Mouse (Mus musculus): ENCODE results near the gene Skp1a. TPM values are rescaled to one million over a fixed set of nuclear protein-coding genes. Genes with fewer than 3 reads are reported as not detected.

Gene Skp1a
- polyA plus RNA-seq, 1 experiment from 2014 or later = 915 TPM

DNA sequence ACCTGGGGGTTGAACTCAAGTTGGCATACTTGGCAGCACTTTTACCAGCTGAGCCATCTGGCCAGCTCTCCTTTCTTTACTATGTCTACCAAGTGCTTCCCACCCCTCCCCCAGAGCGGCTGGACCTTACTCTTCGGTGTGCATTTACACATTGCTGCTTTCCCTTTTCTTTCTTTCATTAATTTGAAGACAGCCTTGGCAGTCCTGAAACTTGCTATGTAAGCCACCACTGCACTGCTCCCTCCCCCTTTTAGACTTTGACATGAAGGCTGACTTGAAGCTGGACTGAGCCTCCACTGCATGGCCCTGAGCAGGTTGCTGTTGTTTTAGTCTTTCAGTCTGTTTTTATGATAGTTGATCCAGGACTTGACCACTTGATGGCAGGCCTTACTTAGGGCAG is 17.7 kb downstream of the Skp1a start:
- DNase-seq (ENCODE audit: low spot score) = no peak
- Histone ChIP-seq H3K4me3 (ENCODE audit: low read depth, low read length) (no peak overlapping the region), H3K36me3 (ENCODE audit: control insufficient read depth, insufficient read depth, low read length) (no peaks in the 10 kb centered on the region; the same call in 1 of the 2 replicates), H3K4me1 (ENCODE audit: control insufficient read depth, insufficient read depth, low read length) (no peaks in the 10 kb centered on the region), H3K9ac (ENCODE audit: low read length) (no peak overlapping the region), H3K9me3 (ENCODE audit: control insufficient read depth, low read length) (no peaks in the 10 kb centered on the region), H3K27me3 (ENCODE audit: control insufficient read depth, insufficient read depth, low read length) (no peaks in the 10 kb centered on the region), H3K4me2 (ENCODE audit: low read depth) (no peak overlapping the region), H3K27ac (ENCODE audit: low read depth, low read length) (no peak overlapping the region)
- ATAC-seq (ENCODE audit: insufficient read depth, low FRiP score, low TSS enrichment) = no peak
- WGBS = 93% methylated on average over 2 of the region's 2 CpGs

DNA sequence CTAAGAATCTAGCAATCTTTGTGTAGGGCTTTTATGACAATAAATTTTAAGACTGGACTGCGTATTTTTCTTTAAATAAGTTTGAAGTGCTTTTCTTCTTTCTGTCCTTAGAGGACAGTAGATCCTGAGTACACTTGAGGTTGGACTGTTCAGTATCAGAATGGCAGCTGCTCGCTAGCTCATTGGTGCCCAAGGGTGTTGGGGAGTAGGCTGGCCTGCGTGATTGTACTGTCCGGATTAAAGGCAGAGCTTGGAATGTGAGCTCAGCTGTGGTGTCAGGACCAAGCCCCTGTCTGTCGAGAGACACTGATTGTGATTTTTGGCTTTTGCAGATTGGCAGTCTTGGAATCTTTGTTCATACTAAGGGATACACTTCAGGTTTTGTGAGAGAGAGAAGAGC is 20.0 kb downstream of the Skp1a start:
- Histone ChIP-seq H3K9me3 (ENCODE audit: control insufficient read depth, low read length) (no peaks in the 10 kb centered on the region), H3K27ac (ENCODE audit: low read depth, low read length) (no peak overlapping the region), H3K4me2 (ENCODE audit: low read depth) (no peak overlapping the region), H3K36me3 (ENCODE audit: control insufficient read depth, insufficient read depth, low read length) (no peaks in the 10 kb centered on the region; the same call in 1 of the 2 replicates), H3K9ac (ENCODE audit: low read length) (no peak overlapping the region), H3K4me3 (ENCODE audit: low read depth, low read length) (no peak overlapping the region), H3K27me3 (ENCODE audit: control insufficient read depth, insufficient read depth, low read length) (no peaks in the 10 kb centered on the region), H3K4me1 (ENCODE audit: control insufficient read depth, insufficient read depth, low read length) (no peaks in the 10 kb centered on the region)
- WGBS = 88% methylated on average over 5 of the region's 5 CpGs
- DNase-seq (ENCODE audit: low spot score) (no peak), ATAC-seq (ENCODE audit: insufficient read depth, low FRiP score, low TSS enrichment) (no peak)

DNA sequence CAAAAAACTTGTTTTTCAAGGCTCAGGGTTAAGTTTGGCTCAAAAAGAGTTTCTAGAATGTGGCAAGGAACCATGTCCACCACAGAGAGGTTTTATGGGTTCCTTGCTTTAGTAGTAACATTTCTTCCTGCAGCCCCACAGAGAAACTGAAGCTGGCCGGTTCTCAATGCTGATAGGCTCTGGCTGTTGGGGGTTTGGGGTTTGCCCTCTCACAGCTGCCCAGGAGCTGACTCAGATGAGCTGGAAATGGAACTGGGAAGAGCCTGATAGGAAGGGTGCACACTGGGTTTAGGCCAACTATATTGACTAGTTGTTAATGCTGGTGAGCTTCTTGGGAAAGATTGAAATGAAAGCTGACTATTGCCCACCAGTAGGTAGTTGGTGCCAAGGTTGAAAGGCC is 20.9 kb downstream of the Skp1a start:
- no peak for ATAC-seq (ENCODE audit: insufficient read depth, low FRiP score, low TSS enrichment)
- Histone ChIP-seq H3K27me3 (ENCODE audit: control insufficient read depth, insufficient read depth, low read length) (no peaks in the 10 kb centered on the region), H3K9ac (ENCODE audit: low read length) (no peak overlapping the region), H3K9me3 (ENCODE audit: control insufficient read depth, low read length) (no peaks in the 10 kb centered on the region), H3K4me1 (ENCODE audit: control insufficient read depth, insufficient read depth, low read length) (no peaks in the 10 kb centered on the region), H3K4me2 (ENCODE audit: low read depth) (no peak overlapping the region), H3K27ac (ENCODE audit: low read depth, low read length) (no peak overlapping the region), H3K4me3 (ENCODE audit: low read depth, low read length) (no peak overlapping the region), H3K36me3 (ENCODE audit: control insufficient read depth, insufficient read depth, low read length) (no peaks in the 10 kb centered on the region; the same call in 1 of the 2 replicates)
- 84% methylated on average over 1 of the region's 1 CpGs for WGBS
- DNase-seq (ENCODE audit: low spot score) = no peak

DNA sequence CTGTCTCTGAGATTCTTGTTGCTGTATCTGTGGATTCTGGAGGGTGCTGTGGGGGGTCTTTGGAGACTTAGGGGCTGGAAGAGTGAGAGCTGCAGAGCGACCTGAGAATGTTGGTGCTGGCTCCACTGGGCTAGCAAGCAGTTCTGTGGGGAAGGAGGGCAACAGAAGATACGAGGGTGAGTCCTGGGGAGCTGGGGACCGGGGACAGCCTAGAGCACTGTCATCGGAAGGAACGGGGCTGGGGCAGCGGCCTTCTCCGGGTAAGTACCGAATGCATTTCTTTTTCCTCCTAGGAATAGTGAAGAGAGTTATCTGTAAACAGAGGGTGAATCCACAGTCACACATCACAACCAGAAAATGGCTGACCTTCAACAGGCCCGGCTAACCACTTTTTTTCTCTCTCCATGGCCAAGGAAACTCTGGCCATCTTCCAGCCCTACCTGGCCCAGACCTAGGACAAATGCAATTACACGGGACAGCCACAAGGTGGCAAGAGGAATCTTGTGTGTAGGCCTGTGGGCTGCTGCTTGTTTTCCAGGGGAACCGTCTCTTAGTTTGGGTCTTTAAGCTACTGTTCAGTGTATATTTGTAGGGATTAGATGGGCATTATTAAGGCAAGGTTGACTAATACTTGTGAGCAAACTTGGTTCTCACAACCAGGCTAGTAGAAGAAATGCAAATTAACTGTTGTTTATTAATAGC is 22.0 kb downstream of the Skp1a start:
- Histone ChIP-seq H3K27ac (ENCODE audit: low read depth, low read length) (no peak overlapping the region), H3K4me1 (ENCODE audit: control insufficient read depth, insufficient read depth, low read length) (no peaks in the 10 kb centered on the region), H3K4me3 (ENCODE audit: low read depth, low read length) (no peak overlapping the region), H3K9ac (ENCODE audit: low read length) (no peak overlapping the region), H3K4me2 (ENCODE audit: low read depth) (no peak overlapping the region), H3K27me3 (ENCODE audit: control insufficient read depth, insufficient read depth, low read length) (no peaks in the 10 kb centered on the region), H3K36me3 (ENCODE audit: control insufficient read depth, insufficient read depth, low read length) (no peaks in the 10 kb centered on the region; the same call in 1 of the 2 replicates), H3K9me3 (ENCODE audit: control insufficient read depth, low read length) (no peaks in the 10 kb centered on the region)
- peak; percentile 61 for DNase-seq (ENCODE audit: low spot score)
- no peak; the same call in 1 of the 2 replicates for ATAC-seq (ENCODE audit: insufficient read depth, low FRiP score, low TSS enrichment)
- 73% methylated on average over 11 of the region's 11 CpGs for WGBS

DNA sequence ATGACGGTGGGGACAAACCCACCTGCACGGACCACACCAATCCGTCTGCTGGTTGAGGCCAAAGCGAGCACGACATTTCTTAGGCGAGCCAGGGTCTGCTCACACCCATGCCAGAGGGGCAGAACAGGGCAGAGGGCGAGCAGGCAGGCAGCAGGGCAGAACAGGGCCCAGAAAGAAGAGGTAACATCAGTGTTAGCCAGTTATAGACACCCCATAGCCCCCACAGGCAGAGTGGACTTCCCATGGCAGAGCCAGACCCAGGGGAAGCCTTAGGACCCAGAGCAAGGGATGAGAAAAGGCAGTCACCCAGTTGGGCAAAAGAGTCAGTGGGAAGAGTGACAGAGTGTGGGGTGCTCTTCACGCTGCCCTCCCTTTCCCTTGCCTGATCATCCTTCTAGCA is 23.3 kb downstream of the Skp1a start:
- Histone ChIP-seq H3K9me3 (ENCODE audit: control insufficient read depth, low read length) (no peaks in the 10 kb centered on the region), H3K4me3 (ENCODE audit: low read depth, low read length) (no peak overlapping the region), H3K27ac (ENCODE audit: low read depth, low read length) (no peak overlapping the region), H3K4me1 (ENCODE audit: control insufficient read depth, insufficient read depth, low read length) (no peaks in the 10 kb centered on the region), H3K4me2 (ENCODE audit: low read depth) (no peak overlapping the region), H3K36me3 (ENCODE audit: control insufficient read depth, insufficient read depth, low read length) (no peaks in the 10 kb centered on the region), H3K27me3 (ENCODE audit: control insufficient read depth, insufficient read depth, low read length) (no peaks in the 10 kb centered on the region), H3K9ac (ENCODE audit: low read length) (no peak overlapping the region)
- WGBS = 89% methylated on average over 8 of the region's 8 CpGs
- no peak for DNase-seq (ENCODE audit: low spot score)
- ATAC-seq (ENCODE audit: insufficient read depth, low FRiP score, low TSS enrichment) = no peak

DNA sequence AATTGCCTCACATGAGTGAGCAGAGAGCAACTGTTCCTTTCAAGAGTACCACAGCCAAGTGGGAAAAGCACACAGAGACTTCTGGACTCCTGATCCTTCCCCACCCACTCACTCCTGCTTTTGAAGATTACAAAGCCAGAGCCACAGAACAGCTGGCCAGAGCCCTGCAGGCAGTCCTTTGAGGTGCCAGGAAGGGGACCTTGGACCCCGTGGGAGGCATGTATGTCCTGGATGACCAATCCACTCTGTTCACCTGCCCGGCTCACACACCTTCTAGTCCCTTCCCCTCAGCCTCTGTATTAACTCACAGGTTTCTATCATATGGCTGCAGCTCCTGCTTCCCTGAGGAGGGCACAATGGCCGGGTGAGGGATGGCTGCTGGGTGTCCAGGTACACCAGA is 25.6 kb downstream of the Skp1a start:
- H3K9me3 ChIP-seq (ENCODE audit: control insufficient read depth, low read length) = no peaks in the 10 kb centered on the region
- WGBS = 86% methylated on average over 3 of the region's 3 CpGs
- no peaks in the 10 kb centered on the region for H3K27me3 ChIP-seq (ENCODE audit: control insufficient read depth, insufficient read depth, low read length)
- DNase-seq (ENCODE audit: low spot score) (no peak), ATAC-seq (ENCODE audit: insufficient read depth, low FRiP score, low TSS enrichment) (no peak)
- H3K4me1 ChIP-seq (ENCODE audit: control insufficient read depth, insufficient read depth, low read length) = no peaks in the 10 kb centered on the region
- no peak overlapping the region for H3K4me2 ChIP-seq (ENCODE audit: low read depth)
- H3K36me3 ChIP-seq (ENCODE audit: control insufficient read depth, insufficient read depth, low read length) = no peaks in the 10 kb centered on the region
- no peak overlapping the region for H3K4me3 ChIP-seq (ENCODE audit: low read depth, low read length)
- no peak overlapping the region for H3K9ac ChIP-seq (ENCODE audit: low read length)
- H3K27ac ChIP-seq (ENCODE audit: low read depth, low read length) = no peak overlapping the region

DNA sequence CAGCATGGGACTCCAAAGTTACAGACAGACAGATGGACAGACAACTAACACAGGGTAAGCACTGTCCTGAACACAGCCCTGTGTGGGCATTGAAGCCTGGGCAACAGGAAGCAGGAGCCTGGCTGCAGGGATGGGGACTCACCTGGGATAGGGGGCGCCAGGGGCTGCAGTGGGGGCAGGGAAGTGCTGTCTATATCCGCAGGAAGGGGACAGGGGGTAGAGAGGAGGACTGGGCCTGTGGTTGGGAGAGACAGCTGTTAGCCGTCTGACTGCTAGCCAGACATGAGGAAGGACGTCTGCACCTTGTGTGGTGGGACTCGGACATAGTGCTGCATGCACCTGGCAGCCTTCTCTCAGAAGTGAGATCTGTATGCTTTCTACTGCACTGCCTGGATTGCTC is 26.9 kb downstream of the Skp1a start:
- Histone ChIP-seq H3K9me3 (ENCODE audit: control insufficient read depth, low read length) (no peaks in the 10 kb centered on the region), H3K27ac (ENCODE audit: low read depth, low read length) (no peak overlapping the region), H3K4me2 (ENCODE audit: low read depth) (no peak overlapping the region), H3K27me3 (ENCODE audit: control insufficient read depth, insufficient read depth, low read length) (no peaks in the 10 kb centered on the region), H3K36me3 (ENCODE audit: control insufficient read depth, insufficient read depth, low read length) (no peaks in the 10 kb centered on the region), H3K9ac (ENCODE audit: low read length) (no peak overlapping the region), H3K4me3 (ENCODE audit: low read depth, low read length) (no peak overlapping the region), H3K4me1 (ENCODE audit: control insufficient read depth, insufficient read depth, low read length) (no peaks in the 10 kb centered on the region)
- no peak for DNase-seq (ENCODE audit: low spot score)
- no peak for ATAC-seq (ENCODE audit: insufficient read depth, low FRiP score, low TSS enrichment)
- 68% methylated on average over 5 of the region's 5 CpGs for WGBS

DNA sequence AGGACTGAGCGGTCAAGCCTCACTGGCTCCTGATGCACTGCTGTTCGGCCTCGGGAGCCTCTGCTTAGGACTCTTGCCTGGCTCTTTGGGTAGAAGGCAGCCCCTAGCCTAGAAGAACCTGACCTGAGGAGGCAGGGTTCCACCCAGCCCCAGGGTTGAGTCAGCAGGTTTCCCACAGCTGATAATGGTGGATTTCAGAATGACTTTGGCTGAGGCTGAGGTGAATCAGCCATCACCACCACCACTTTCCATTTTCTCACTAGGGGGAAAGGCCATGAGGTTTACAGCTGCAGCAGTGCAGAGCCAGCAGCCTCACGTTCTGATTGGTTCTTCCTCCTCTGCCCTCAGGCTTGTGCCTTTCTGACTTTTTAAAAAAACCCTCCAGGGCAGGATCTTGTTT is 29.1 kb downstream of the Skp1a start:
- Histone ChIP-seq H3K4me1 (ENCODE audit: control insufficient read depth, insufficient read depth, low read length) (no peaks in the 10 kb centered on the region), H3K4me2 (ENCODE audit: low read depth) (no peak overlapping the region), H3K4me3 (ENCODE audit: low read depth, low read length) (no peak overlapping the region), H3K27ac (ENCODE audit: low read depth, low read length) (no peak overlapping the region), H3K27me3 (ENCODE audit: control insufficient read depth, insufficient read depth, low read length) (no peaks in the 10 kb centered on the region), H3K36me3 (ENCODE audit: control insufficient read depth, insufficient read depth, low read length) (no peaks in the 10 kb centered on the region), H3K9ac (ENCODE audit: low read length) (no peak overlapping the region), H3K9me3 (ENCODE audit: control insufficient read depth, low read length) (no peaks in the 10 kb centered on the region)
- 85% methylated on average over 4 of the region's 4 CpGs for WGBS
- DNase-seq (ENCODE audit: low spot score) (no peak), ATAC-seq (ENCODE audit: insufficient read depth, low FRiP score, low TSS enrichment) (no peak)

DNA sequence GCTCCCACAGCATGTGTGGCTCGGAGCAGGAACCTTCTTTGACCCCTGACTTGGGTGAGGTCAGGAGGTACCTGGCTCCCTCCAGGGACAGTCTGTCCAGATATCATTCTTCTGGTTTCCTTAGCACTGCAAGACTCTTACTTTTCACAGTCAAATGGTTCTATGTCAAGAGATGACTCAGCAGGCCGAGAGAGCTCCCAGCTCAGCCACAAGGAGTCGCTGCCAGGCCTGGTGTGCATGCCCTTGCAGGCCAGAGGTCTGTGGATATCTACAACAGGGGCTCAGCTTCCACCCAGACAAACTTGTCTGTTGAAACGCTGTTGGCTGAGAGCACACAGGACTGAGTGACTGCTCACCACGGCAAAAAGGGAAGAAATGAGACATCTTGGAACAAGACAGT is 30.1 kb downstream of the Skp1a start:
- H3K27me3 ChIP-seq (ENCODE audit: control insufficient read depth, insufficient read depth, low read length) = no peaks in the 10 kb centered on the region
- H3K4me3 ChIP-seq (ENCODE audit: low read depth, low read length) = no peak overlapping the region
- no peak overlapping the region for H3K9ac ChIP-seq (ENCODE audit: low read length)
- WGBS = 63% methylated on average over 5 of the region's 5 CpGs
- no peaks in the 10 kb centered on the region for H3K4me1 ChIP-seq (ENCODE audit: control insufficient read depth, insufficient read depth, low read length)
- H3K27ac ChIP-seq (ENCODE audit: low read depth, low read length) = no peak overlapping the region
- DNase-seq (ENCODE audit: low spot score) (peak; percentile 22), ATAC-seq (ENCODE audit: insufficient read depth, low FRiP score, low TSS enrichment) (no peak)
- no peak overlapping the region for H3K4me2 ChIP-seq (ENCODE audit: low read depth)
- H3K9me3 ChIP-seq (ENCODE audit: control insufficient read depth, low read length) = no peaks in the 10 kb centered on the region
- H3K36me3 ChIP-seq (ENCODE audit: control insufficient read depth, insufficient read depth, low read length) = no peaks in the 10 kb centered on the region
